Mouse (Mus musculus): ENCODE data around the gene Gm49405.
A peak's percentile ranks its signal among the peaks of the same experiment; 100 is the strongest.
"Not testable (repeated sequence)": the region's sequence is repeated elsewhere in the genome, so short reads cannot be mapped to it uniquely, and the experiment has no call there.

Gm49405 gene

GRCm38 (mm10) chr19:4000119-4000900, at the start of gene Gm49405, which contains the start of gene Nudt8:
Gene Gm49405 (plus strand): TSS chr19:4000626.
Gene Nudt8 (plus strand): TSS chr19:4000580.
- peak; percentile 97 to 98 for DNase-seq

DNA sequence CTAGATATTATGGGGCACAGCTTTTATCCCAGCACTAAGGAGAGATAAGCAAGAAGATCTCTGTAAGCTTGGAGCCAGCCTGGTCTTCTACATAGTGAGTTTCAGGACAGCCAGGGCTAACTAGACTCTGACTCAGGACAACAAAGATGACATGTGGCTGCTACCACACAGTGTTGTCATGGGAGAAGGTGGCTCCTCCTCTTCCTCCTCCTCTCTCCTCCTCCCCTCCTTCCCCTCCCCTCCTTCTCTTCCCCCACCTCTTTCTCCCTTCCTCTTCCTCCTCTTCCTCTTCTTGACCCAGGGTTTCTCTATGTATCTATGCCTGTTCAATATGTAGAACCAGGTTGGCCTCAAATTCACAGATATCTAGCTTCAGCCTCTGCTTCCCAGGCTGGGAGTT, 49.0 kb upstream of the Gm49405 start:
- DNase-seq: no peak

DNA sequence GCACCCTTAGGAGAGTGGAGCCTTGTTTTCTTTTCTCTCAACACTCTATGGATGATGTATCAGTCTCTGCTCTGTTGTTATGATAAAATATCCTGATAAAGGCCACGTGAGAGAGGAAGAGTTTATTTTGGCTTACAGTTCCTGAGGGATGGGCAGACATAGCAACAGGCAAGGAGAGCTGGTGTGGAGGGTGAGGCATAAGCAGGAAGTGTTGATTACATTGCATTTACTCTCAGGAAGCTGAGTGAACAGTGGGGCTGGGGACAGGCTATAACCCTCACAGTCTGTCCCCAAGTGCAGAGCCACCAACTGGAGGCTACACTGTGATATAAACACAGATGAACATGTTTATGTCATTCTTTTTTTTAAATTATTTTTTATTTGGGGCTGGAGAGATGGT, 48.3 kb upstream of the Gm49405 start:
- peak in 1 of 2 experiments; percentile 27 for DNase-seq

- no peak for DNase-seq
Observed at GRCm38 (mm10) chr19:3955033-3955432, 45.4 kb upstream of the Gm49405 start.

DNA sequence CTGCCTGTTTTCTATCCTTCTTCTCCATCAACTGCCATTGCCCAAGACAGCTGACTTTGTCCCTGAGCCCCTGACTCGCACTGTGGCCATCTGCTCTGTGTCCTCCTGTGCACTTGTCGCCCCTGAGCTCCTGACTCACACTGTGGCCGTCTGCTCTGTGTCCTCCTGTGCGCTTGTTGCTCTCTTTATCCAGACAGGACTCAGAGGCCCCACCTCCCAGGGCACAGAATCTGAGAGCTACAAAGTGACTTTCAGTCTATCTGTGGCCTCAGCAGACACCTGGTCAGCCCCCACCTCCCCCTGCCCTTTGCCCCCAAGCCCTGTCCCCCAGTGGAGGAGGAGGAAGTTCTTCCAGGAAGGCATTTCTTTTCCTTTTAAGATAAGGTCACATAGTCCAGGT, 44.6 kb upstream of the Gm49405 start:
- no peak for DNase-seq

DNA sequence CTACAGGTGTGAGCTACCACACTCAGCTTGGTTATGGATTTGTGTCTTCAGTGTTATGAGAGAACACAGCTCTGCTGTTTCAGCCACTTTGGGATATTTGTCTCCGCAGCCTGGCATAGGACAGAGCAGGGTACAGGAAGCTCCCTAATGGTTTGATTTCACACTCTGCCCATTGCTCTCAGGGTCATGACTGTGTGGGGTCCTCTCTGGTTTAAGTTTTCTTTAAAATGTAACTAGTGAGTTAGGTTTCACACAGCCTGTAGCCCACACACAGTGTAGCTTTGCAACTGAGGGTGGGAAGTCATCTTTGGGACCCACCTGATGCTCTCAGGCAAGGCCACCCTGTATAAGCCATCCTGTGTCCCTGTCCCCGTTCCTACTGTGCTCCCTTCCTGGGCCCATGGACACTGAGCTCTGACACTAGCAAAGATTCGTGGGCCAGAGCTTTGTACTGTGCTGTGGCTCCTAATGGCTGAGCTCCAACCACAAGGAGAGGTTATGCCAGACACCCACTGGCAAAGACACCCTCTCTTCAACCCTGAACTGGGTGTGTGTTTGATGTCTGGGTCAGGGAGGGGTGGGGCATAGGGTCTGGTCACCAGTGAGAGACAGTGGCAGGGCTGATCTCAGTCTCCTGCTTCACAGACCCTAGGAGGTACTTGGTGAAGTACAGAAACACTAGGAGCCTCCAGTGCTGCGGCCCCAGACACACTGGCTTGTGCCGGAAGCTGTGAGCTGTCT, 43.0 kb upstream of the Gm49405 start:
- not testable (repeated sequence) for DNase-seq

- no peak for DNase-seq
Observed at GRCm38 (mm10) chr19:3958470-3958869, 42.0 kb upstream of the Gm49405 start, which contains the start of gene Aldh3b3. Gene Aldh3b3 (plus strand): TSS chr19:3958645.

- DNase-seq: no peak
Observed at GRCm38 (mm10) chr19:3959030-3959429, 41.4 kb upstream of the Gm49405 start.

DNA sequence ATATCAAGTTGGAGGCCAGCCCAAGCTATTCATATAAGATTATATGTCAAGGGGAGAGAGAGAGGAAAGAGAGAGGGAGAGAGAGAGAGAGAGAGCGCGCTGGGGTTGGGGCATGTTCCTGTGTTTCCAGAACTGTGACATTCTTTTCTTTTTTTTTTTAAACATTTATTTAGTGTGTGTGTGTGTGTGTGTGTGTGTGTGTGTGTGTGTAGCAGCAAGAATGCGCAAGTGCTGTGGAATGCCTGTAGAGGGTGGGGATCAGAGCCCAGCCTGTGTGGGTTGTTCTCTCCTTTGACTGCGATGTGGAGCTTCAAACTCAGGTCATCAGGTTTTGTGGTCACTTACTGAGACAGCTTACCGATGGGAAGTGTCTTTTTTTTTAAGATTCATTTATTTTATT, 40.2 kb upstream of the Gm49405 start:
- peak in 1 of 2 experiments; percentile 35 for DNase-seq

DNA sequence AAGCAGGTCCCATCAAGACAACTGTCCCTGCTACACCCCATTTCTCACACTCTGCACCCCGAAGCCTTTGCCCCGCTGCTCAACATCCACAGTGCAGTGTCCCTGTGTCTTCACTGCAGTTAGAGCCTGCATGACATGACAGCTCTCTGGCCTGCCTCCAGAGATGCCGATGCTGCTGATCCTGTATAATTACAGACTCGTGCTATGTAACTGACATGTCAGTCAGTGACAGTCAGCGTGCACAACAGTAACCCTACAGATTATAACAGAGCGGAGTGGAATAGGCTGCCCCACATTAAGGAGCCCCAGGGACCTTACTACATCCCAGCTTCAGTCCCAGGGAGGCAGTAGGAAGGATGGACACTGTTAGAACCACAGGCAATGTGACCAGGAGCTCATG, 38.6 kb upstream of the Gm49405 start:
- not testable (repeated sequence) for DNase-seq

GRCm38 (mm10) chr19:3962469-3962868, 38.0 kb upstream of the Gm49405 start:
- DNase-seq: peak in 1 of 2 experiments; percentile 41

DNA sequence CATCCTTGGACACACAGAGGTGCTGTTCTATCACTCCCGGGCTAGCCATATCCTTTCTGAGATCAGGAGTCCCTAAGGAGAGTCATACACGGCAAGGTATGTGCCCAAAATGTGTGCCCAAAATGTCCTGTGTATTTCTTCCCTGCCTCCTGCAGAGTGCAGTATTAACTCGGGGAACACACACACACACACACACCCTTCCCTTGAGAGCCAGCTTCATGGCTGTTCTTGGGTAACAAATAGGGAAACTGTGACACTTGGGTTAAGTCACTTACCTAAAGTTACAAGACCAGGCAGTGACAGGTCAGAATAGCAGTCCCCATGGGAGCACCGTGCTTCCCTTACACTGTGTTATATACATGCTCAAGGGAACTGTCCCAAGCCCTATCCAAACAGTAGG, 36.4 kb upstream of the Gm49405 start:
- DNase-seq: no peak

DNA sequence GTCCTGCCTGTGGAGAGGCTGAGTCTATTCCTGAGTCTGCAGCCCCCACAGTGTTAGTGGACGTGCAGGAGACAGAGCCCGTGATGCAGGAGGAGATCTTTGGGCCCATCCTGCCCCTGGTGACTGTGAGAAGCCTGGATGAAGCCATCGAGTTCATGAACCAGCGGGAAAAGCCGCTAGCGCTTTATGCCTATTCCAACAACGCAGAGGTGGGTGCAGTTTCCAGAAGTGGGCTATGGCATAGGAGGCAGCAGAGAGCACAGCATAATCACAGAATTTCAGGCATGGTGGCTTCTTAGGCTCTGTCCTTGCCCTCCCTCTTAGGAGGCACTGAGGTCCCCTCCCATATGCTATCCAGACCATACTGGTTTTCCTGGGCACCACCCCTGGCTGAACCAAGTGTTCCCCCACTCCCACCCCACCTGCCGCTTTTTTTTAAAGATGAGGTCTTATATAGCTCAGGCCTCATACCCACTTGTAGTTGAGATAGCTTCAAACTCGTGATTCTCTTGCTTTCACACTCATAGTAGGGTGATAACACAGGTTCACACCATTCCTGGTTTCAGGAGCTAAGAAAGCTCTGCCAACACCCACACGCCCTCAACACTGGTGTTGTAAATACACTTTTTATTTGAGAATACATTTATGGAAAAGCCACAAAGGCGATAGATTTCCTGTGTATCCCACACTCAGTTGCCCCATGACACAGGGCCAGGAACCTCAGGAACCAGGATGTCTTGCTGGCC, 33.9 kb upstream of the Gm49405 start:
- DNase-seq: no peak

GRCm38 (mm10) chr19:3967258-3967657, 33.2 kb upstream of the Gm49405 start:
- no peak for DNase-seq

- DNase-seq: peak; percentile 62 to 71
Observed at GRCm38 (mm10) chr19:3972229-3972628, 28.2 kb upstream of the Gm49405 start, which contains the start of gene Aldh3b2. Gene Aldh3b2 (plus strand): TSS chr19:3972328.

GRCm38 (mm10) chr19:3974608-3975007, 25.8 kb upstream of the Gm49405 start:
- not testable (repeated sequence) for DNase-seq

- peak in 1 of 2 experiments; percentile 46 for DNase-seq
Observed at GRCm38 (mm10) chr19:3975866-3976265, 24.6 kb upstream of the Gm49405 start.

GRCm38 (mm10) chr19:3980309-3980708, 20.1 kb upstream of the Gm49405 start:
- peak; percentile 67 to 83 for DNase-seq

DNA sequence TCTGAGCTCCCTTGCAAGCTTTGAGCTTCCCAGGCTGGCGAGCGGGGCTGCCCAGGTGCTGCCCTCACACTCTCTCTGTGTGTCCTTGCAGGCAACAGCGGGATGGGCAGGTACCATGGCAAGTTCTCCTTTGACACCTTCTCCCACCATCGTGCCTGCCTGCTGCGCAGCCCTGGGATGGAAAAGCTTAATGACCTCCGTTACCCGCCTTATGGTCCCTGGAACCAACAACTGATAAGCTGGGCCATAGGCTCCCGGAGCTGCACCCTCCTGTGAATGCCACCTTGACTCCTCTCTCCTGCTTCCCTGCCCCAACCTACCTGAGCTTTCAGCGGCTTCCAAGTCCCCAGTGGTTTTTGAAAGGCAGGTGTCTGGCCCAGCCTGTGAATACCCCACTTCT, 19.5 kb upstream of the Gm49405 start:
- DNase-seq: no peak

DNA sequence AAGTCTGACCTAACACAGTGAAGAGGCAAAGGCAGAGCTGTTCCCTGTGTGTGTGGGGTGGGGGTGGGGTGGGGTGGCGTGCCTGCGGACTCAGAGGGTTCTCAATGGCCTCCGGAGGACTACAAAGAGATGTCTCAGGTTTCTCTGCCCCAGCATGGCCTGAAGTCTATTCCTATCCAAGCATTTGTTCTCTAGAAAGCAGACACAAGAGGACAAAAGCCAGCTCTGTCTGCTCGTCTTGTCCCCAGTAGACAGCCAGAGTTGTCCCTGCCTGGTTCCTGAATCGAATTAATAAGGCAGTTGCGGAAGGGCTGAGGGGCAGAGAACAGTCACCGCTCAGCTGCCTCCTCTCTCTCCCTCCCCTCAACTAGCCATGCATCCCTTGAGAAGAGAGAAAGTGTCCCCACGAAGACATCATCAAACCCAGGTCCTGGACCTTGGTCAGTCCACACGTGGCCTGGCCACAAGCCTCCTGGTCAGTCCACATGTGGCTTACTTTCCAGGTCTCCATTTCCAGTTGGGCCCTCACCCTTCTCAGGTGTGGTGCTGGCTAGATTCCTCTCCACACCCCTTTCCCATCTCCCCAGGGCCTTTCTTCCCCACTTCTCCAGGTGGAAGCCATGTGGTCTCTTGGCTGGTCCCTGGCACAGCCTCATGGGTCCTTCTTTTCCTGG, 16.8 kb upstream of the Gm49405 start:
- DNase-seq: no peak

DNA sequence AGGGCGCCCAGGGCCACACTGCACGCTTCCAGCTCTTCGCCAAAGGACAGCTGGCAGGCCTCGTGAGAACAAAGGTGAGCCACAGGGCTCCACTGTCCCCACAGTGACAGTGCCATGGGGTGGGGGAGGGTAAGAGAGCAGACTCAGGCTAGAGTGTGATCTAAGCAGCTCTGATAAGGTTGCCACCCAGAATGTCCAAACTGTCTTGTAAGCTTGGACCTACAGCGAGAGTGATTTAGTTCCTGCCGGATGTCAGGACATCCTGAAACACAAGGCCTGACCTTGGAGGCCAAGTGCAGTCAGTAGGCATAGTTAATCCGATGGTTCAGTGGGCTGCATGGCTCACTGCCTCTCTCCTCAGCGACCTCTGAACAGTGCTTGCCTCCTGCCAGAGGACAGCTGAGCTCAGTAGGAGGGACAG, 15.2 kb upstream of the Gm49405 start:
- DNase-seq: peak in 1 of 2 experiments; percentile 59

DNA sequence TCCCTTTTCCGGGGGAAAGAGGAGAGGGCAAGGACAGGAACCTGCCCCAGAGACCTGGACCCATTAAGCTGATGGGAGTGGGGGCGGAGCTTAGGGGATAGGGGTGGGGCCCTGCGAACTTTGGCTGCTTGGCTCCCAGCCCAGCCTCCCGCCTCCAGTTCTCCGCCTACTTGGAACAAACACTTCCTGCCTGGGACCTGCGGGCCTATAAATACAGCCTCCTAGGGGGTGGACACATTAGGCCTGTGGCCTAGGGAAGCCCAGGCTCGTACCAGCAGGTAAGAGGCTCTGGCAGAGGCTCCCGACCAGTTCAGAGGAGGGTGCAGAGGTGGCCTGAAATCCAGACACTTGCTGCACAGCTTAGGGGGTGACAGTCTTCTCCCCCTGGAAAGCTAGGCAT, 14.1 kb upstream of the Gm49405 start, which contains the start of gene Acy3:
Acy3 (plus strand) TSS at position 237 of the 400 bp plus-strand sequence.
- DNase-seq: peak; percentile 83 to 89

Measured in lung, adult 18-20 months (tissue).